Mouse (Mus musculus) E14TG2a.4 (cell line): ENCODE measurements around the gene Rac3.

Experiments
- H3K27me3 ChIP-seq: 2 replicates; pipeline ENCODE4 v1.6.1; 2014; ENCODE audit warnings: low read length, control low read depth; ENCODE audit not compliant: insufficient read depth
- H3K36me3 ChIP-seq: 2 replicates; pipeline ENCODE4 v1.6.1; 2014; ENCODE audit warnings: low read length, control low read depth; ENCODE audit not compliant: insufficient read depth
- H3K4me1 ChIP-seq: replicated peaks from 2 replicates; pipeline ENCODE4 v1.6.1; 2014; ENCODE audit warnings: low read depth, low read length, control low read depth
- H3K4me3 ChIP-seq: replicated peaks from 2 replicates; pipeline ENCODE4 v1.5.1; 2014; ENCODE audit warnings: mild to moderate bottlenecking, low read length
- H3K9me3 ChIP-seq: 2 replicates; pipeline ENCODE4 v1.6.1; 2014; ENCODE audit warnings: low read length, control low read depth
- CTCF ChIP-seq: conservative IDR thresholded peaks from 2 replicates; pipeline ENCODE4 v1.5.1; 2014; ENCODE audit warnings: low read length
- NANOG ChIP-seq: IDR thresholded peaks from 2 replicates; pipeline ENCODE4 v1.6.1; 2014; ENCODE audit warnings: borderline replicate concordance, low read length, mixed read lengths
- POU5F1 ChIP-seq: IDR thresholded peaks from 2 replicates; pipeline ENCODE4 v1.6.1; 2014; ENCODE audit warnings: low read length, borderline replicate concordance

The Rac3 gene

DNA sequence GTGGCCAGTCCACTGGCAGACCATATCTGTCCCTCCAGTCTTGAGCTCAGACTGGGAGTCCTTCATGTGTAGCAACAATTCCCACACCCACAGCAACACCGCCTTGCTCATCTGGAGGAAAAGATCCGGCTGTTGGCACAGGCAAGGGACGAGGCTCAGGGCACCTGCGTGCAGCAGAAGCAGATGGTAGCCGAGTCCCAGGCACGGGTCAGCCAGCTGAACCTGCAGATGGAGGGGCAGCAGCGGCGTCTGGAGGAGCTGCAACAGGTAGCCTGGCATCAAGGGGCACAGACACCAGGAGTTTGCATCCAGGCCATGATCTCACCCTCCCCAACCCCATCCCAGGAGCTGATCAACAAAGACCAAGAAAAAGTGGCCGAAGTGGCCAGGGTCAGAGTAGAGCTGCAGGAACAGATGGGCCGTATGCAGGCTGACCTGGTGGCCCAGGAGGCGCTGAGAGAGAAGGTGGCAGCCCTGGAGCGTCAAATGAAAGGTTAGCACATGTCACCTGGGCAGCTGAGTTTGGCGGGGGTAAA lies 1.4 kb upstream of the Rac3 start:
- Histone ChIP-seq H3K4me1 (peaks cover 33% of the 10 kb centered on the region), H3K4me3 (no peak overlapping the region), H3K27me3 (peaks cover 42% of the 10 kb centered on the region), H3K9me3 (no peaks in the 10 kb centered on the region), H3K36me3 (peaks cover 57% of the 10 kb centered on the region)
- TF ChIP-seq POU5F1 (no peak), CTCF (no peak), NANOG (no peak)

- H3K9me3 ChIP-seq: no peaks in the 10 kb centered on the region
- TF ChIP-seq POU5F1 (no peak), CTCF (peak; percentile 87)
- H3K4me1 ChIP-seq: peaks cover 32% of the 10 kb centered on the region
- peak overlapping the region; percentile 85 for H3K4me3 ChIP-seq
- H3K36me3 ChIP-seq: peaks cover 57% of the 10 kb centered on the region
- peaks cover 40% of the 10 kb centered on the region for H3K27me3 ChIP-seq
Observed at GRCm38 (mm10) chr11:120720450-120720849, 820 bp upstream of the Rac3 start.

DNA sequence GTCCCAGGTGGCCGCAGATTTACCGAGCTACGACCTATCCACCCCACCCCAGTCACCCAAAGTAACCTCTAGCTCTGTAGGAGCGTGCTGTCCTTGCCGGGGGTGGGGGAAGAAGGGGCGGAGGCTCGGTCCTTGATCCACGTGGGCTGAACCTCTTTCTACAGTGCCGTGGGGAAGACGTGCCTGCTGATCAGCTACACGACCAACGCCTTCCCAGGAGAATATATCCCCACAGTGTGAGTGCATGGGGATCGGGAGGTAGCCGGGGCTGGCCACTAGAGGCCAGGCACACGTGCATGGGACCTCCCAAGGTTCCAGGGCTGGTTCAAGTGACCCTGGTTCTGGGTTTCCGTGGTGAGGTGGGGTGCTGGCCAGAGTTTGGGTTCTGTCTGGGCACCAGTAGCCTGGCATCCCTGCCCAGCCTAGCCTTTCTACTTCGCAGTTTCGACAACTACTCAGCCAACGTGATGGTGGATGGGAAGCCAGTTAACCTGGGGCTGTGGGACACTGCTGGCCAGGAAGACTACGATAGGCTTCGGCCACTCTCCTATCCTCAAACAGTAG lies 879 bp downstream of the Rac3 start:
- peak overlapping the region; percentile 85 for H3K4me3 ChIP-seq
- H3K27me3 ChIP-seq: peaks cover 46% of the 10 kb centered on the region
- peaks cover 50% of the 10 kb centered on the region for H3K36me3 ChIP-seq
- no peaks in the 10 kb centered on the region for H3K9me3 ChIP-seq
- H3K4me1 ChIP-seq: peaks cover 42% of the 10 kb centered on the region
- TF ChIP-seq NANOG: no peak
- TF ChIP-seq CTCF: no peak
- no peak for TF ChIP-seq POU5F1

DNA sequence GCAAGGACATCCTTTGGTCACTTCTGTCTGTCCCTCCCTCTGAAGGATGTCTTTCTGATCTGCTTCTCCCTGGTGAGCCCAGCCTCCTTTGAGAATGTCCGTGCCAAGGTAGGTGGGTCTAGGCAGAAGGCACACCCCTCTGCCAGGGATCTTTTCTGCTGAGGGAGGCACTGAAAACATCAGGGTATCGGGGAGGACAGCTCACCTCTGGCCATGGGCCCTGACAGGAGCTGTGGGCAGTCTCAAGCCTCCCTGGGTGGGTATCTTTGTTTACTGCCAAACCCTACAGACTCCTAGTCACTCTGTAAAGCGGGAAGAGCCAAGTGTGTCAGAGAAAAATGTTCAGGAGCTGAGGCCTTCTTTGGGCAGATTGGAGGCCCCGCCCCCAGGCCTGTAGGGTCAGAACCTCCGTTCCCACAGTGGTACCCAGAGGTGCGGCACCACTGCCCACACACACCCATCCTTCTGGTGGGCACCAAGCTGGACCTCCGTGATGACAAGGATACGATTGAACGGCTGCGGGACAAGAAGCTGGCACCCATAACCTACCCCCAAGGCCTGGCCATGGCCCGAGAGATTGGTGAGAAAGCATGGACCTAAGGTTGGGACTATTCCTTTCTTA lies 1.6 kb downstream of the Rac3 start:
- peak overlapping the region; percentile 85; the same call in 1 of the 2 replicates for H3K4me3 ChIP-seq

DNA sequence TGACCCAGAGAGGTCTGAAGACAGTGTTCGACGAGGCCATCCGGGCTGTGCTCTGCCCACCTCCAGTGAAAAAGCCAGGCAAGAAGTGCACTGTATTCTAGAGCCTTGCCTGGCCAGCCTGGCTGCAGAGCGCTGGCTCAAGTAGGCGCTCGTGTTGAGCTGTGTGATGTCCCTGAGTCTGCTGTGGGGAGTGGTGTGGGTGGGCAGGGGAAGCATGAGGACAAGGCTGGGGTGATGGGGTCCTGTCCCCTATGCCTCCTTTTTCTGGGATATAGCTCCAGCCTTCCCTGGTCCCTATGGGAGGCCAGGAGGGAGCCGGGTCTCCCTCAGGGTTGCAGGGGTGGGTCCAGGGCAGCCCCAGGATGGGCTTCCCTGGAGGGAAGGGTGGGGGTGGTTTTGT lies 2.2 kb downstream of the Rac3 start:
- Histone ChIP-seq H3K4me1 (peaks cover 51% of the 10 kb centered on the region), H3K27me3 (peaks cover 54% of the 10 kb centered on the region), H3K9me3 (no peaks in the 10 kb centered on the region), H3K36me3 (peaks cover 36% of the 10 kb centered on the region), H3K4me3 (no peak overlapping the region)
- TF ChIP-seq CTCF: no peak
- TF ChIP-seq NANOG: no peak
- no peak for TF ChIP-seq POU5F1

More for the DNA sequence above, 1.6 kb downstream of the Rac3 start:
- Histone ChIP-seq H3K9me3 (no peaks in the 10 kb centered on the region), H3K27me3 (peaks cover 49% of the 10 kb centered on the region), H3K36me3 (peaks cover 43% of the 10 kb centered on the region), H3K4me1 (peaks cover 45% of the 10 kb centered on the region)
- TF ChIP-seq NANOG (no peak), POU5F1 (no peak), CTCF (no peak)

- Histone ChIP-seq H3K4me3 (peak overlapping the region; percentile 89), H3K36me3 (peaks cover 20% of the 10 kb centered on the region), H3K27me3 (peaks cover 64% of the 10 kb centered on the region), H3K4me1 (peaks cover 62% of the 10 kb centered on the region), H3K9me3 (no peaks in the 10 kb centered on the region)
- TF ChIP-seq POU5F1: no peak
- no peak for TF ChIP-seq CTCF
- TF ChIP-seq NANOG: no peak
Observed at GRCm38 (mm10) chr11:120726243-120727168, 5.2 kb downstream of the Rac3 start.

DNA sequence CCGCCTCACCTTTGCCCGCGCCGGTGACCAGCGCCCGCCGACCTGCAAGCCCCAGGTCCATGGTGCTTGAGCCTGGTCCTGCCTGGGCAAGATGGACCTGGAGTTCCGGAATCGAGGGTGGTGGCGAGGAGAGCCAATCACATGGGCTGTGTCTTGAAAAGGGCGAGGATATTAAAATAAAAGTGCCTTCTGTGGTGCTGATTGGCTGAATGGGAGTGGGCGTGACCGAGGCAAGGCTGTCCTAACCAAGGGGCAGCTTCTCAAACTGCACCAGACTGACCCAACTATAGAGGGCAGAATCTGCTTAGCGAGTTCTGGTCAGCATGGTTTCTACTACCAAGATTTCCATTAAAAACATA lies 5.9 kb downstream of the Rac3 start, which contains the start of gene Dcxr:
TSS of gene Dcxr (minus strand) at position 113 of the 359 bp plus-strand sequence.
- Histone ChIP-seq H3K27me3 (peaks cover 61% of the 10 kb centered on the region), H3K4me1 (peaks cover 59% of the 10 kb centered on the region), H3K4me3 (peak within 1 kb of the TSS; percentile 89), H3K36me3 (peaks cover 20% of the 10 kb centered on the region), H3K9me3 (no peaks in the 10 kb centered on the region)
- TF ChIP-seq CTCF: no peak
- TF ChIP-seq NANOG: no peak
- no peak for TF ChIP-seq POU5F1

DNA sequence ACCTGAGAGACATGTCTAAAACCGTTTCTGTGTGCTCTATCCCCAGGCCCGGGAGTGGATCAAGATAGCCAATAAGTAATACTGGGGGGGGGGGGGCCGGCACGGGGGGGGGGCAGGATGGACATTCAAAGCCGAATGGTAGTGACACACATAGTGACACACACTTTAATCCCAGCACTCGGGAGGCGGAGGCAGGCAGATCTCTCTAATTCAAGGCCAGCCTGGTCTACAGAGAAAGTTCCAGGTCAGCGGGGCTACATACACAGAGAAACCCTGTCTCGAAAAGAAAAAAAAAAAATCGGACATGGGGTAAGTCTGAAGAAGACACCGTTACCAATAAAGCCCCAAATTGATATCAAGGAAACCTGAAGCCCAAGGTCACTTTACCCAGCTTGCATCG lies 6.3 kb downstream of the Rac3 start:
- Histone ChIP-seq H3K36me3 (peaks cover 20% of the 10 kb centered on the region), H3K27me3 (peaks cover 57% of the 10 kb centered on the region), H3K4me3 (no peak overlapping the region), H3K4me1 (peaks cover 57% of the 10 kb centered on the region), H3K9me3 (no peaks in the 10 kb centered on the region)
- no peak for TF ChIP-seq NANOG
- TF ChIP-seq CTCF: no peak
- no peak for TF ChIP-seq POU5F1
